Mouse (Mus musculus) midbrain, postnatal 0 days (tissue): ENCODE measurements around the gene Rnf157. TPM values are rescaled to one million over a fixed set of nuclear protein-coding genes. Genes with fewer than 3 reads are reported as not detected.

Source experiments
- ATAC-seq: fragments of 200-750 bp; cut with Nextera tagmentation; 2 replicates; pipeline ENCODE4 v1.8.0; 2017; ENCODE audit warnings: moderate number of reproducible peaks, mild to moderate bottlenecking, moderate TSS enrichment, moderate library complexity; ENCODE audit not compliant: low FRiP score
- DNase-seq: peaks from one replicate; pipeline ENCODE4 v3.0.0-alpha.2; 2015; ENCODE audit warnings: low spot score
- H3K27ac ChIP-seq: fragments of 300-500 bp; sonication (generic); 2 replicates; pipeline ENCODE4 v1.5.1; 2014; ENCODE audit warnings: low read depth, mild to moderate bottlenecking, low read length, mixed read lengths
- H3K27me3 ChIP-seq: fragments of 300-500 bp; sonication (generic); 2 replicates; pipeline ENCODE4 v1.6.1; 2014; ENCODE audit warnings: low read length, control low read depth, mixed read lengths; ENCODE audit not compliant: insufficient read depth
- H3K36me3 ChIP-seq: fragments of 300-500 bp; sonication (generic); 2 replicates; pipeline ENCODE4 v1.6.1; 2014; ENCODE audit warnings: low read length, control low read depth, mixed read lengths; ENCODE audit not compliant: insufficient read depth
- H3K4me1 ChIP-seq: fragments of 300-500 bp; sonication (generic); 2 replicates; pipeline ENCODE4 v1.6.1; 2014; ENCODE audit warnings: mild to moderate bottlenecking, control low read depth, antibody characterized with exemption, low read length, mixed read lengths; ENCODE audit not compliant: insufficient read depth
- H3K4me2 ChIP-seq: fragments of 300-500 bp; sonication (generic); 2 replicates; pipeline ENCODE4 v1.6.1; 2014; ENCODE audit warnings: low read depth, mild to moderate bottlenecking, low read length, mixed read lengths; ENCODE audit not compliant: poor library complexity, severe bottlenecking
- H3K4me3 ChIP-seq: fragments of 300-500 bp; sonication (generic); 2 replicates; pipeline ENCODE4 v1.5.1; 2014; ENCODE audit warnings: low read depth, mild to moderate bottlenecking, low read length, moderate library complexity
- H3K9ac ChIP-seq: fragments of 300-500 bp; sonication (generic); replicated peaks from 2 replicates; pipeline ENCODE4 v1.6.1; 2014; ENCODE audit warnings: mild to moderate bottlenecking, low read length, moderate library complexity, mixed read lengths; ENCODE audit not compliant: poor library complexity, severe bottlenecking
- H3K9me3 ChIP-seq: fragments of 300-500 bp; sonication (generic); 2 replicates; pipeline ENCODE4 v1.6.1; 2016; ENCODE audit warnings: low read length, control low read depth
- CTCF ChIP-seq: IDR thresholded peaks from 2 replicates; pipeline ENCODE4 v1.5.1; 2016; ENCODE audit warnings: antibody characterized with exemption, mild to moderate bottlenecking
- WGBS: fragments of 180-500 bp; shearing (Covaris S2); extraction: QIAGEN DNeasy Blood & Tissue Kit; methylation state at CpG from one replicate; pipeline ENCODE4 v1.1.7; 2014; 5-methylcytosine and 5-hydroxymethylcytosine counted together
- polyA plus RNA-seq: library from polyadenylated mRNA; unstranded; fragments of >200 nt; fragmentation: Nextera tagmentation; extraction: Ambion mirVana; gene quantifications from 2 replicates; pipeline ENCODE4 v1.2.1, GENCODE M21; 2015
- total RNA-seq: library from RNA; depleted of rRNA; stranded (reverse); fragments of >200 nt; gene quantifications from 2 replicates; pipeline ENCODE4 v1.2.3, GENCODE M21; 2014

Gene Rnf157
- total and polyA plus RNA-seq, 2 experiments from 2014 or later: 57.0 to 138 TPM

DNA sequence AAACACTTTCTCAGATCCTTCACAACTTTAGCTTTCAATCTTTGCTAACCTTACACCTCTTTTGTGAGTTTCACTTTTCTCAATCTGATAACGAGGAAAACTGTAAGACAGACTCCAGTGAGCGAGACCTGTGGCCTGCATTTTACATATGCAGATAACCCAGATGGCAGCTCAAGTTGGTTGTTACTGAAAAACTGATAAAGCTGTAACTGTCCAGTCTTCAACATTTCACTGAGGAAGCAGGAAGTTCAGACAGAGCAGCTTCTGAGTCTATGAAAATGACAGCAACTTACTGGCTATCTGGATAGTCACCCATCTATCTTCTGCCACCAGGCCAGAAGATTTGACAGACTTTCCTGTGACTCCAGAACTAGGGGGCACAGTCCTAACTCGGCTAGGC, 103.2 kb downstream of the Rnf157 start:
- H3K36me3 ChIP-seq: peaks cover 3% of the 10 kb centered on the region
- H3K4me2 ChIP-seq: no peak overlapping the region
- WGBS: 78% methylated on average over 3 of the region's 3 CpGs
- H3K9me3 ChIP-seq: no peaks in the 10 kb centered on the region
- H3K4me3 ChIP-seq: no peak overlapping the region
- no peak for ATAC-seq
- H3K27me3 ChIP-seq: no peaks in the 10 kb centered on the region
- no peak for DNase-seq
- no peak overlapping the region for H3K9ac ChIP-seq
- TF ChIP-seq CTCF: no peak
- H3K27ac ChIP-seq: no peak overlapping the region
- H3K4me1 ChIP-seq: 0 out of 2 replicates have a peak, but pooled peaks cover 5% of the 10 kb centered on the region

DNA sequence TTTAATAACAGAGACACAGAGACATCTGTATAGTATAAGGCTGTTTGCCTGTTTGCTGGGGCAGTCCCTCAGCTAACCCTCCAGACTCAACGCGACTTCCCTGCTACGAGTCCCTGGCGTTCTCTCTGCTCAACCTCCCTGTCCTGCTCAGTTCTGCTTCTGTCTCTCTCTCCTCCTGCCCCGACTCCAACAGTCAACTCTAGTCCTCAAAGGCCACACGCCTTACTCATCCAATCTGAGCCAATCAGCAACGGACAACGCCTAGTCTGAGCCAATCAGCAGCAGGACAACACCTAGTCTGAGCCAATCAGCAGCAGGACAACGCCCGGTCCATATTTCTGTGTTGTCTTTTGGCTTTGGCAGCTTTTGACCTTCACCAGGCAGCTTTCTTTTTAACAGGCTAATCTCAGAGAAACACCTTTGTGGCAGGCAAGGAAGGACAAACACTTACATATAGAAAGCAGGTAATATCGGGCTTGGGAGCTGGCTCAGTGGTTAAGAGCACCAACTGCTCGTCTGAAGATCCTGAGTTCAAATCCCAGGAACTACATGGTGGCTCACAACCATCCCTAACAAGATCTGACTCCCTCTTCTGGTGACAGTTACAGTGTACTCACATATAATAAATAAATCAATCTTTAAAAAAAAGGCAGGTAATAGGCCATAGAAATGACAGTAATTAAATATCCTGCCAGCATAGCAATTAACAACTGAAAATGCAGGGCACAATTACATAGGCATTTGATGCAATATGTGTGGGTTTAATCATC, 104.9 kb downstream of the Rnf157 start:
- no peak for TF ChIP-seq CTCF
- H3K4me1 ChIP-seq: 0 out of 2 replicates have a peak, but pooled peaks cover 5% of the 10 kb centered on the region
- ATAC-seq (no peak), DNase-seq (no peak)
- 92% methylated on average over 12 of the region's 12 CpGs for WGBS
- no peak overlapping the region for H3K4me2 ChIP-seq
- no peak overlapping the region for H3K9ac ChIP-seq
- H3K9me3 ChIP-seq: no peaks in the 10 kb centered on the region
- no peak overlapping the region for H3K27ac ChIP-seq
- H3K36me3 ChIP-seq: peaks cover 19% of the 10 kb centered on the region
- no peaks in the 10 kb centered on the region for H3K27me3 ChIP-seq
- H3K4me3 ChIP-seq: no peak overlapping the region

DNA sequence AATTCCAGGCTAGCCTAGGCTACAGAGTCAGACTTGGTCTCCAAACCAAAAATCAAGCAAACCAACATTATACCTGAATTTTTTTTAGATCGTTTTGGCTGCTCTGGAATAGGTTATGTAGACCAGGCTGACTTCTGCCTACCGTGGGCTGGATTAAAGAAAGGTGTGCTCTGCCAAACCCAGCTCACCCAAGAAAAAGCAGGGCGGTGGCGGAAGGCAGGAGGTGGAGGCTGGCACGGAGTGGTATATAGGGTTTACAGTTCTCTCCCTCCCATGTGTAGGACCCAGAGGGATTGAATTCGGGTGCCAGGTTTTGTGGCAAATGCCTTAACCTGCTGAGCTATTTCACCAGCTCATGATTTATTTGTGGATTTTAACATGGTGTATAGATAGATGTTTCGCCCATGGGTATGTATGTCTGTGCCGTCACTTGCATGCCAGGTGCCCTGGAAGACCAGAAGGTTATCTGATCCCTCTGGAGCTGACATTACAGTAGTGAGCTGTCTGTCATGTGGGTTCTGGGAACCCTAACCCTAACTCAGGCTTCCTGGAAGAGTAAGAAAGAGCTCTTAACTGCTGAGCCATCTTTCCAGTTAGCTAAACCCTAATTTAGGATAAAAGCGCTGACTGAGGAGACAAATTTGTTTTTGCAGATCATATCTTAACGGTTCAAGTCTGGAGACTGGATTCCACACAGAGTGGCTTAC, 105.7 kb downstream of the Rnf157 start, which contains the start of gene Exoc7:
Gene Exoc7, minus strand, starts transcription at position 215 of the 707 bp plus-strand sequence.
- peak within 1 kb of the TSS; percentile 72 for H3K4me3 ChIP-seq
- peak within 1 kb of the TSS; percentile 59 for H3K27ac ChIP-seq
- H3K4me2 ChIP-seq: peak within 1 kb of the TSS; percentile 79
- WGBS: 84% methylated on average over 10 of the region's 10 CpGs
- H3K4me1 ChIP-seq: 0 out of 2 replicates have a peak, but pooled peaks cover 5% of the 10 kb centered on the region
- H3K27me3 ChIP-seq: no peaks in the 10 kb centered on the region
- DNase-seq (no peak), ATAC-seq (0 out of 2 replicates have a peak, but pooled peaks have one; percentile 36)
- no peaks in the 10 kb centered on the region for H3K9me3 ChIP-seq
- no peak for TF ChIP-seq CTCF
- peaks cover 26% of the 10 kb centered on the region for H3K36me3 ChIP-seq
- H3K9ac ChIP-seq: peak within 1 kb of the TSS; percentile 75

DNA sequence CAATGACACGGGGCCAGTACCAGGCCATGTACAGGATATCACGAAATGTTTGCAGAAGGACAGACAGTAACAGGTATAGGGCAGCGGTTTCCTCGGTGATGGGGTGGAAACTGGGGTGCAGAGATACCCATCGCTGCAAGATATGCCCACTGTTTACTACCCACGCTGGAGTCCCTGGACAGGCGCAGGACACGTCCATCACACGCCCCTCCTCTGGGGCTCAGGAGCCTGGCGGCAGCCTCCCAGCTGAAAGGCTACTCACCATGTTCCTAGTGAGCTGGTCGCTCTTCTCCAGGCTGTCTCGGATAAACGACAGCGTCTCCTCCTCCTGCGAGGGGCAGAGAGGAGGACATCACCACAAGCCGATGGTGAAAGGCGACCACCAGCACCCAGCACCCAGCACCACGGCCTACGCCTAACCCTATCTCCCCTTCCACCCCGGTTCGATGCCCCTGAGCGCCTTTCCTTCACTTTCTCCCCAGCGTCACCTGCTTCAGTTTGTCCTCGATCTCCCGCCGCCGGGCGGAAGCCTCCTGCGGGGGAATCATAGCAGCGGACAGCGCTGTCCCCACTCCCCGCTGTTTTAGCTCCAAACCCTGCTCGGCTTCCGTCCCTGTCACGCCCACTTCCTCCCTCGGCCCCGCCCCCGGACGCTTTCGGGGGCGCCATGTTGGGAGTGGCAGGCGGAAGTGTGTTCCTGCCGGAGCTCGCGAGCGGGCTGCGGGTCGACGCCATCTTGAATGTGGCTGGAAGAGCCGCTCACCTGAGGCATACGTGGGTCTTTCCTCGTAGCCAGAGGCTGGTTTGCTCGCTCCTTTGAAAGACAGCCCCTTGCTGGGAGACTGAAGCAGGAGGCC, 106.5 kb downstream of the Rnf157 start:
- H3K9me3 ChIP-seq: no peaks in the 10 kb centered on the region
- TF ChIP-seq CTCF: no peak
- no peaks in the 10 kb centered on the region for H3K27me3 ChIP-seq
- H3K4me3 ChIP-seq: peak overlapping the region; percentile 72
- 2% methylated on average over 49 of the region's 53 CpGs for WGBS
- H3K27ac ChIP-seq: peak overlapping the region; percentile 59
- ATAC-seq (peak; percentile 93), DNase-seq (peak; percentile 96)
- peak overlapping the region; percentile 79 for H3K4me2 ChIP-seq
- H3K4me1 ChIP-seq: 0 out of 2 replicates have a peak, but pooled peaks cover 5% of the 10 kb centered on the region
- H3K36me3 ChIP-seq: peaks cover 27% of the 10 kb centered on the region
- peak overlapping the region; percentile 75 for H3K9ac ChIP-seq

DNA sequence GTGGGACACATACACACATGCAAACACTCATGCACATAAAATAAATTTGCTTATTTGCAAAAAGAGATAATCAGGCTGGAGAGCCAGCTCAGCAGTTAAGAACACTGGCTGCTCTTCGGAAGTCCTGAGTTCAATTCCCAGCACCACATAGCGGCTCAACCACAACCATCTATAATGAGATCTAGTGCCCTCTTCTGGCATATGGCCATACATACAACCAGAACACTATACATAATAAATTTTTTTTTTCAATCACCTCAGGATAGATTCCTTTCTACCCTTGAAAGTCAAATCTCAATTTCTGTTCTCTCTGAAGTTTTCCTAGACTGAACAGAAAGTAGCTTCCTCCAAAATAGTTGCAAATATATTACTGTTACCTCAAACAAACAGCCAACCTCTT, 107.4 kb downstream of the Rnf157 start:
- no peak for ATAC-seq
- H3K4me1 ChIP-seq: 0 out of 2 replicates have a peak, but pooled peaks cover 5% of the 10 kb centered on the region
- no peak for TF ChIP-seq CTCF

More for the DNA sequence above, 107.4 kb downstream of the Rnf157 start:
- DNase-seq: no peak
- Histone ChIP-seq H3K4me3 (peak overlapping the region; percentile 72), H3K36me3 (peaks cover 35% of the 10 kb centered on the region), H3K27ac (no peak overlapping the region), H3K27me3 (no peaks in the 10 kb centered on the region), H3K4me2 (peak overlapping the region; percentile 79), H3K9ac (no peak overlapping the region), H3K9me3 (no peaks in the 10 kb centered on the region)
- whole genome bisulfite sequencing: 99% methylated on average over 2 of the region's 2 CpGs
